ENCODE assay signal across 15 mouse cellular contexts in genomic region chr15:7530959-7531588, GRCm38 (mm10).
A peak's percentile ranks its signal among the peaks of the same experiment; 100 is the strongest.
DNase-seq lines count a peak whose midpoint lies in the region; ATAC-seq lines count a peak whose summit lies in the region.
"Had no signal": no experiment of that assay in that cellular context is flagged by ENCODE, and none has a peak within 500 bp of the region (broad histone marks: within the 10 kb centered on the region; RNA-seq: fewer than 3 reads in every experiment).

No protein-coding gene starts in this region.

- no peak overlapping the region for H3K4me3 ChIP-seq in neural tube, embryonic 15.5 days (replicated peaks)
- H3K4me3 ChIP-seq in intestine, embryonic 15.5 days (replicated peaks): no peak overlapping the region
- H3K4me3 ChIP-seq: erythroblast, embryonic 14.5 days; heart, embryonic 12.5 days had no signal

- intact Hi-C loops in heart, postnatal 25 days (cut with DNase I): no loop called here

- no peak overlapping the region for H3K27ac ChIP-seq in neural tube, embryonic 15.5 days (replicated peaks)
- H3K27ac ChIP-seq in intestine, embryonic 15.5 days: 0 out of 2 replicates have a peak overlapping the region, but pooled peaks have one; percentile 36

- 0 out of 2 replicates have a peak, but pooled peaks cover 2% of the 10 kb centered on the region for H3K4me1 ChIP-seq in neural tube, embryonic 15.5 days
- peaks cover 13% of the 10 kb centered on the region for H3K4me1 ChIP-seq in intestine, embryonic 15.5 days (replicated peaks)

- no peak overlapping the region for H3K4me2 ChIP-seq in neural tube, embryonic 15.5 days
- peak overlapping the region; percentile 17; the same call in 1 of the 2 replicates for H3K4me2 ChIP-seq in intestine, embryonic 15.5 days (replicated peaks)
- H3K4me2 ChIP-seq: heart, embryonic 12.5 days had no signal

- no peaks in the 10 kb centered on the region for H3K9me3 ChIP-seq in neural tube, embryonic 15.5 days (replicated peaks)
- no peaks in the 10 kb centered on the region for H3K9me3 ChIP-seq in intestine, embryonic 15.5 days
- H3K9me3 ChIP-seq: heart, embryonic 12.5 days had no signal

- no peak for ATAC-seq in neural tube, embryonic 15.5 days (ENCODE audit: low FRiP score)
- peak; percentile 82 for ATAC-seq in intestine, embryonic 15.5 days
- ATAC-seq: hindbrain, embryonic 16.5 days; midbrain, embryonic 16.5 days had no signal

- H3K36me3 ChIP-seq in neural tube, embryonic 15.5 days: no peaks in the 10 kb centered on the region
- no peaks in the 10 kb centered on the region for H3K36me3 ChIP-seq in intestine, embryonic 15.5 days
- H3K36me3 ChIP-seq: heart, embryonic 12.5 days had no signal

- H3K9ac ChIP-seq in neural tube, embryonic 15.5 days (replicated peaks): no peak overlapping the region
- no peak overlapping the region for H3K9ac ChIP-seq in intestine, embryonic 15.5 days
- H3K9ac ChIP-seq: heart, embryonic 12.5 days had no signal

- WGBS in neural tube, embryonic 15.5 days: 14% methylated on average over 5 of the region's 5 CpGs
- WGBS in intestine, embryonic 15.5 days: 7% methylated on average over 5 of the region's 5 CpGs

- peak; percentile 38 for DNase-seq in neural tube, embryonic 10.5 days (ENCODE audit: extremely low spot score, low spot score)
- peak; percentile 9 for DNase-seq in adrenal gland, postnatal 10 days
- peak; percentile 56 for DNase-seq in ovary, postnatal 36 days (ENCODE audit: low spot score)
- no peak for DNase-seq in cerebellum, adult 9-11 months
- no peak for DNase-seq in frontal cortex, postnatal 14 days (ENCODE audit: low spot score in 2 of 2)
- no peak for DNase-seq in heart, postnatal 25 days (ENCODE audit: low spot score)
- DNase-seq: cerebellum, postnatal 25 days; liver; lung, postnatal 14 days had no signal

- H3K27me3 ChIP-seq in neural tube, embryonic 15.5 days (replicated peaks): no peaks in the 10 kb centered on the region
- H3K27me3 ChIP-seq in intestine, embryonic 15.5 days (replicated peaks): no peaks in the 10 kb centered on the region
- H3K27me3 ChIP-seq: heart, embryonic 12.5 days had no signal

Comparison
In these comparisons a context has a peak if more than half of its experiments do, and no peak if none do; other contexts are left out.
1. DNase-seq: peak in neural tube, embryonic 10.5 days (single experiment), adrenal gland, postnatal 10 days (single experiment) and ovary, postnatal 36 days (single experiment); none in cerebellum, adult 9-11 months (single experiment), frontal cortex, postnatal 14 days (0 of 2) and heart, postnatal 25 days (single experiment).